Mouse (Mus musculus) forebrain, embryonic 11.5 days (tissue): ENCODE data around the gene Rab15. TPM values are rescaled to one million over a fixed set of nuclear protein-coding genes. Genes with fewer than 3 reads are reported as not detected.

Experiments used
- ATAC-seq: fragments of 200-750 bp; cut with Nextera tagmentation; replicated peaks from 2 replicates; pipeline ENCODE4 v1.8.0; 2017; ENCODE audit warnings: moderate TSS enrichment; ENCODE audit not compliant: low FRiP score
- DNase-seq: peaks from one replicate; pipeline ENCODE4 v3.0.0-alpha.2; 2017; ENCODE audit warnings: low spot score
- H3K27ac ChIP-seq: fragments of 300-500 bp; sonication (generic); 2 replicates; pipeline ENCODE4 v1.5.1; 2014; ENCODE audit warnings: low read depth, low read length
- H3K27me3 ChIP-seq: fragments of 300-500 bp; sonication (generic); 2 replicates; pipeline ENCODE4 v1.6.1; 2014; ENCODE audit warnings: mild to moderate bottlenecking, low read length, mixed read lengths; ENCODE audit not compliant: control insufficient read depth, insufficient read depth
- H3K36me3 ChIP-seq: fragments of 300-500 bp; sonication (generic); 2 replicates; pipeline ENCODE4 v1.6.1; 2014; ENCODE audit warnings: mild to moderate bottlenecking, low read length, moderate library complexity, mixed read lengths; ENCODE audit not compliant: control insufficient read depth, insufficient read depth
- H3K4me1 ChIP-seq: fragments of 300-500 bp; sonication (generic); replicated peaks from 2 replicates; pipeline ENCODE4 v1.6.1; 2014; ENCODE audit warnings: low read length, mixed read lengths; ENCODE audit not compliant: control insufficient read depth, insufficient read depth
- H3K4me2 ChIP-seq: fragments of 300-500 bp; sonication (generic); 2 replicates; pipeline ENCODE4 v1.6.1; 2014; ENCODE audit warnings: low read depth, mild to moderate bottlenecking, low read length, moderate library complexity, mixed read lengths; ENCODE audit not compliant: severe bottlenecking
- H3K4me3 ChIP-seq: fragments of 300-500 bp; sonication (generic); 2 replicates; pipeline ENCODE4 v1.5.1; 2014; ENCODE audit warnings: low read depth, low read length
- H3K9ac ChIP-seq: fragments of 300-500 bp; sonication (generic); 2 replicates; pipeline ENCODE4 v1.6.1; 2014; ENCODE audit warnings: low read length
- H3K9me3 ChIP-seq: fragments of 300-500 bp; sonication (generic); 2 replicates; pipeline ENCODE4 v1.6.1; 2016; ENCODE audit warnings: low read length, mixed read lengths; ENCODE audit not compliant: control insufficient read depth
- WGBS: fragments of 180-500 bp; shearing (Covaris S2); extraction: QIAGEN DNeasy Blood & Tissue Kit; methylation state at CpG from one replicate; pipeline ENCODE4 v1.1.7; 2014; 5-methylcytosine and 5-hydroxymethylcytosine counted together
- polyA plus RNA-seq: library from polyadenylated mRNA; unstranded; fragments of >200 nt; fragmentation: Nextera tagmentation; extraction: Ambion mirVana; gene quantifications from 2 replicates; pipeline ENCODE4 v1.2.1, GENCODE M21; 2014

Rab15 gene
- polyA plus RNA-seq, 1 experiment from 2014 or later, result 11.2 TPM

DNA sequence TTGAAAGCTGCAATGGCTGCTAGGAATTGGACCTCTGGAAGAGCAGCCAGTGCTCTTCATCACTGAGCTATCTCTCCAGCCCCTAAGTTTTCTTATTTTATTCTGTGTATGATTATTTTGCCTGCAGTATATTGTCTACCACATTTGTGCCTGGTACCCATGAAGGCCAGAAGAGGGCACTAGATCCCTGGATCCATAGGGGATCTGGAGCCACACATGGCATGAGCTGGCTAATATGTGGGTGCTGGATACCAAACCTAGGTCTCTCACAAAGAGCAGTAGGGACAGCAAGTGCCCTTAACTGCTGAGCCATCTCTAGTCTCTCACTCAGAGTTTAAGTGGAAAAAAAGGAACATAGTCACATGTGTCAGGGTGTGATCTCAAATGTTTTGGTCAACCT lies 44.9 kb downstream of the Rab15 start:
- Histone ChIP-seq H3K27me3 (no peaks in the 10 kb centered on the region), H3K4me3 (no peak overlapping the region), H3K4me2 (no peak overlapping the region), H3K36me3 (no peaks in the 10 kb centered on the region), H3K27ac (no peak overlapping the region), H3K9ac (no peak overlapping the region), H3K9me3 (no peaks in the 10 kb centered on the region), H3K4me1 (no peaks in the 10 kb centered on the region)
- DNase-seq (no peak), ATAC-seq (no peak)

DNA sequence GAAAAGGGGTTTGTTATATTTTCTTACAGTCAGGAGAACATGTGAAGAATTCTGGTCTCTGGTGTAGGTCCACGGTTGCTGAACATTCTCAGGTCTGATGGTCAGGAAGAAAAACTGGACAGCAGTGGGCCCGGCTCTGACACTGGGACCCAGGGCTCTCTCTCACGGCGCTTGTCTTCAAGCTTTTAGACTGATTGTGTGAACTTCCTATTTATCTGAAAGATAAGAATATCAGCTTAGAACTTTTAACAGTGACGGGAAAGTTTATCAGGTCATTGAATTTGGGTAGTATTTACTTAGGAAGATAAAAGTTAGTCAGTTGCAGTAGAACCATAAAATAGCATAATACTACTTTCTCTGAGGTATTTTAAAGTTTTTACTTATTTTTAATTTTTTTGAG lies 45.8 kb downstream of the Rab15 start:
- WGBS, result 93% methylated on average over 5 of the region's 5 CpGs
- no peaks in the 10 kb centered on the region for H3K4me1 ChIP-seq
- ATAC-seq, result no peak
- no peak overlapping the region for H3K4me2 ChIP-seq
- no peak for DNase-seq
- H3K27ac ChIP-seq, result no peak overlapping the region
- no peak overlapping the region for H3K9ac ChIP-seq
- no peaks in the 10 kb centered on the region for H3K36me3 ChIP-seq
- H3K4me3 ChIP-seq, result no peak overlapping the region
- H3K27me3 ChIP-seq, result no peaks in the 10 kb centered on the region
- H3K9me3 ChIP-seq, result no peaks in the 10 kb centered on the region

DNA sequence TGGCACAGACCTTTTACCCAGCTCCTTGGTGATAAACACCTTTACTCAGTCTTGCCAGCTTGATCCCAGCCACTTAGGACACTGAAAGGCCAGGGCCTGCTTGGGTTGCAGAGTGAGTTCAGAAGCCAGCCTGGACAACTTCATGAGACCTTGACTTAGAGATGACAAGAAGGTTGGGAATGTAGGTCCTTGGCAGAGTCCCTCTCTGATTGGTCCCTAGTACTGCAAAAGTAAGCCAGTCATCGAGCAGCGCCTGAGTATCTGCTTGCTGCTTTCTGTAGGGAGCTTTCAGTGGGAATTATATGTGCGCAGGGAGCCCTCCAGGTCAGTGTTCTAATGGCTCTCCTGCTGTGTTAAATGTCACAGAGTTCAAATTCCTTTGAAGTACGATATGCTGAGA lies 47.6 kb downstream of the Rab15 start:
- WGBS, result 64% methylated on average over 4 of the region's 4 CpGs
- no peaks in the 10 kb centered on the region for H3K36me3 ChIP-seq
- H3K4me1 ChIP-seq, result no peaks in the 10 kb centered on the region
- no peak overlapping the region for H3K9ac ChIP-seq
- no peak for ATAC-seq
- no peak overlapping the region for H3K27ac ChIP-seq
- no peak overlapping the region for H3K4me3 ChIP-seq
- no peaks in the 10 kb centered on the region for H3K27me3 ChIP-seq
- DNase-seq, result no peak
- H3K4me2 ChIP-seq, result no peak overlapping the region
- no peaks in the 10 kb centered on the region for H3K9me3 ChIP-seq

DNA sequence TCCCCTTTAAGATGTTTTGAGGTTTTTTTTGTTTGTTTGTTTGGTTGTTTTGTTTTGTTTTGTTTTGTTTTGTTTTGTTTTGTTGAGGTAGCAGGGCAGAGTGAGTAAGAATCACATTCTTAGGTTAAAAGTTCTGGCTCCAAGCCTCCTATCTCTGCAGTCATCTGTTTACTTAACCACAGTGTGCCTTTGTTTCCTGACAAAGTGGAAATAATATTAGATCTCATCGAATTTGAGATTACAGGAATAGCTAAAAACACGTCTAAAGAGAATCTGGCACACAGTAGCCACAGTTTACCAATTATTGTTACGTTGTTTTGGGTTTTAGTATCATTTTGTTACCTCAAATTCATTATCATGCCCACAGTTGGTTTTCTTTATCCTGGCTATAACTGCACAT lies 48.1 kb downstream of the Rab15 start:
- H3K27ac ChIP-seq, result no peak overlapping the region
- WGBS, result 80% methylated on average over 3 of the region's 3 CpGs
- no peak overlapping the region for H3K4me3 ChIP-seq
- no peaks in the 10 kb centered on the region for H3K27me3 ChIP-seq
- ATAC-seq (no peak), DNase-seq (no peak)
- H3K36me3 ChIP-seq, result no peaks in the 10 kb centered on the region
- no peak overlapping the region for H3K4me2 ChIP-seq
- no peak overlapping the region for H3K9ac ChIP-seq
- H3K4me1 ChIP-seq, result no peaks in the 10 kb centered on the region
- H3K9me3 ChIP-seq, result no peaks in the 10 kb centered on the region

DNA sequence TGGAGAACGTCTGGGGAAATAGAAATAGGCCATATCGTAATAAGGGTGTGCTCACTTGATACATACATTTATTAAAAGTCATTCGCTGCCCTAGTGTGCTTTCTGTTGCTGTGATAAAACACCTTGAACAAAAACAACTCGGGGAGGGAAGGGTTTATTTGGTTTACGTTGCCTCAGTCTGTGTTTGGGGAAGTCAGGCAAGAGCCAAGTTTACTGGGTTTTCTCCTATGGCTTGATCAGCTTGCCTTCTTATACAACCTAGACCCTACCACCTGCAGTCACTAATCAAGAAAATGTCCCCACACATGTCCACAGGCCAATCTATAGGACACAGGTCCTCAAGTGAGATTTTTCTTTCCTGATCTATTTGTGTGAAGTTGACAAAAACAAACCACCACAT lies 51.2 kb downstream of the Rab15 start:
- ATAC-seq (no peak), DNase-seq (no peak)
- no peak overlapping the region for H3K9ac ChIP-seq
- no peaks in the 10 kb centered on the region for H3K9me3 ChIP-seq
- no peak overlapping the region for H3K4me2 ChIP-seq
- H3K27me3 ChIP-seq, result no peaks in the 10 kb centered on the region
- no peaks in the 10 kb centered on the region for H3K36me3 ChIP-seq
- no peaks in the 10 kb centered on the region; the same call in 1 of the 2 replicates for H3K4me1 ChIP-seq
- H3K4me3 ChIP-seq, result no peak overlapping the region
- no peak overlapping the region for H3K27ac ChIP-seq
- 93% methylated on average over 5 of the region's 5 CpGs for WGBS

DNA sequence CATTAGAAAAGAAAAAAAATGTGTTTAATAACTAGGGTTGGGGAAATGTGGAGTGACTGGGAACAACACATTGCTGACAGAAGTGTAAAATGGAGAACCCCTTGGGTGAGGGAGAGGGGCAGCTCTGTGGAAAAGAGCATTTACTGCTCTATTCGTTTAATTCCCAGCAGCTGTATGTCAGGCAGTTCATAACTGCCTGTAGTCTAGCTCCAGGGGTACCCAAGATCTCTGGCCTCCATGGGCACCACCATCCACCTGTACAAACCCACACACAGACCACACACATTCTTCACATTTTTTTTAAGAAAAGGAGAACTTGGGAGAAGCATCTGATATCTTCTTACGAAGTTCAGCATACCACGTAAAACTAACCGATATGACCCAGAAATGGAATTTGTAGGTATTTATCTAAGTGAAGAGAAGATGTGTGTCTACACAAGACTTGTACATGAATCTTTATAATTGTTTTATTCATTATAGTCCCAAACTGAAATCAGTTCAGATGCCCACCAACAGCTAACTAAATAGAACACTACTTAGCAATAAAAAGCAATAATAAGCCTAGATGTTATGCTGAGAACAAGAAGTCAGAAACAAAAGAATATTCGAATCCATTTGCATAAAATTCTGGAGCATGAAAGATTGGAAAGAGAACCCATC lies 51.7 kb downstream of the Rab15 start:
- DNase-seq (no peak), ATAC-seq (no peak)
- no peak overlapping the region for H3K4me2 ChIP-seq
- no peak overlapping the region for H3K4me3 ChIP-seq
- H3K4me1 ChIP-seq, result peaks cover under 1% of the 10 kb centered on the region; the same call in 1 of the 2 replicates
- H3K9me3 ChIP-seq, result no peaks in the 10 kb centered on the region
- H3K36me3 ChIP-seq, result no peaks in the 10 kb centered on the region
- no peak overlapping the region for H3K9ac ChIP-seq
- no peak overlapping the region for H3K27ac ChIP-seq
- 91% methylated on average over 5 of the region's 5 CpGs for WGBS
- H3K27me3 ChIP-seq, result no peaks in the 10 kb centered on the region

DNA sequence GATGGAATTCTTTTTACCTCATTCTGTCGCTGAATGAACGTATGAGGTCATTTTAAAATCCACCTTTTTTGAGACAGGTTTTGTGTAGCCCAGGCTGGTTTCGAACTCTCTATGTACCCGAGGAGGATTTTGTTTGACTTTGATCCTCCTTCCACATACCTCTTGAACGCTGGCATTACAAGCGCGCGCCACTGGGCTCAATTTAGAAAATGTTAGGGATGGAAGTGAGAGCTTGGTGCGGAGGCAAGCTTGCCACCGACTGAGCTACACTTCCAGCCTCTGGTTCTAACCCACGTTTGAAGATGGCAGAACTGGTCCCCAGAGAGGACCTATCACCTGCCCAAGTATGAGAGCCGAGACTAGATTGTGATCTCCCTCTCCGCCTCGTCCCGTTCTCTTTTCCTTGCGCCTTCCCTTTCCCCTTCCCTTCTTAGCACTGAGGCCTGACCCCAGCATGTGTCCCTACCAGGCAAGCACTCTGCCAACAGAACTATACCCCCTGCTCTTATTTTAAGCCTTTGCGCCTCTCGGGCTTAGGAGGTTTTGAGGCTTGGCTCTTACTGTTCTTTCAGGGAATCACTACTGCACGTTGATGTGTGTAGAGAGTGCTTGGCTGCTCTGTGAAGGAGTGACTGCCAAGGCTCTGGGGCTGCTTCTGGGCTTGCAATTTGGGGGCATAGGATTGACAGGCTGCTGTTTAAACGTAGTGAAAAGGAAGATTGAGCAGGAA lies 56.6 kb downstream of the Rab15 start:
- ATAC-seq (peak; percentile 18; the same call in 1 of the 2 replicates), DNase-seq (peak; percentile 53)
- no peaks in the 10 kb centered on the region for H3K27me3 ChIP-seq
- H3K4me3 ChIP-seq, result peak overlapping the region; percentile 48
- H3K4me1 ChIP-seq, result peaks cover 2% of the 10 kb centered on the region; the same call in 1 of the 2 replicates
- H3K36me3 ChIP-seq, result no peaks in the 10 kb centered on the region
- no peaks in the 10 kb centered on the region for H3K9me3 ChIP-seq
- 32% methylated on average over 20 of the region's 20 CpGs for WGBS
- H3K4me2 ChIP-seq, result peak overlapping the region; percentile 69
- H3K27ac ChIP-seq, result no peak overlapping the region
- peak overlapping the region; percentile 59 for H3K9ac ChIP-seq

DNA sequence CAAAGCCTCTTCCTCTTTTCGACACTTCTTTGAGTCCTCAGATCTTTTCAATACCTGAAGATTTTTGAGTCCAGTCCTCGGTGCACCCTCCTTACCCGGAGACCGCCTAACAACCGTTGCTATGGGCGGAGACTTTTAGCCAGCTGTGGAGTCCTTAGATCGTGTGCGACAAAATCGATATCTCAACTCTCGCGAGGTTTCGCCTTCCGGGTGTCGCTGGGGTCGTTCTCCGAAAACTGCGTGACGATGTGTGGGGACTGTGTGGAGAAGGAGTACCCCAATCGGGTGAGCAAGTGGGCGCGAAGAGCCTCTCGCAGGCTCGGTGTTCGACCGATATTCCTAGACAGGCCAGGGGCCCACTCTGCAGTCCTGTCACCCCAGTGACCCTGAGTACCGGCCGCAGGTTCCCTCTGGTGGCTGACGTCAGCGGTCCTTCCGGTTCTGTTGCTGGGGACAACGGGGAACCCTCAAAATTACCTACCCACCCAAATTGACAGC lies 57.3 kb downstream of the Rab15 start, which contains the start of the genes Churc1 and Fntb:
TSS of gene Churc1 (plus strand) at position 185 of the 498 bp plus-strand sequence.
TSS of gene Fntb (plus strand) at position 236 of the 498 bp plus-strand sequence.
- peak; percentile 93 for DNase-seq
- H3K27ac ChIP-seq, result no peak within 1 kb of the TSS
- no peaks in the 10 kb centered on the region for H3K27me3 ChIP-seq
- no peaks in the 10 kb centered on the region for H3K9me3 ChIP-seq
- no peaks in the 10 kb centered on the region for H3K36me3 ChIP-seq
- H3K4me3 ChIP-seq, result peak within 1 kb of the TSS; percentile 48
- WGBS, result under 1% methylated on average over 31 of the region's 31 CpGs
- peak within 1 kb of the TSS; percentile 69 for H3K4me2 ChIP-seq
- peak; percentile 98 for ATAC-seq
- H3K4me1 ChIP-seq, result peaks cover 2% of the 10 kb centered on the region; the same call in 1 of the 2 replicates
- H3K9ac ChIP-seq, result peak within 1 kb of the TSS; percentile 59
